Mouse (Mus musculus): ENCODE measurements around the gene Dph1. TPM values are rescaled to one million over a fixed set of nuclear protein-coding genes. Genes with fewer than 3 reads are reported as not detected.

The Dph1 gene
- polyA plus RNA-seq, 1 experiment from 2014 or later = 30.3 TPM

DNA sequence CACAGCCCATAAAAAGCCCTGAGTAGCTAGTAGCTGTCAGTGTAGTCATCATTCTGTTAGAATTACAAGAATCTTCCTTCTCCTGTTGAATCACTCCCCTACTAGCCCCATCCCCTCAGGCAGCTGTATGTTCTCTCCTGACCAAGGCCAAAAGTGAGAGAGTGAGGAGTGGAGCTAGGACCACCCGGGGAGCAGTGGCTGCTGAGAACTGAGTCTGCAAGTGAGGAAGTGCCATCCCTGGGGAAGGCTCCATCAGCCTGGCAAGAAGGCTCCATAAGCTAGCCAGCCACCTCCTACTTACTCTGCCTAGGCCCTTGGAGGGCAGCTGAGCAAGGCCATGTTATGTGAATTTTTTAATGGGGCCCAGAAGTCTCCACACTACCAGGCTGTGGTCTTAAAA, 49.1 kb downstream of the Dph1 start:
- DNase-seq (ENCODE audit: low spot score) = no peak
- Histone ChIP-seq H3K4me3 (ENCODE audit: low read depth, low read length) (no peak overlapping the region), H3K27me3 (replicated peaks; ENCODE audit: control insufficient read depth, insufficient read depth, low read length) (no peaks in the 10 kb centered on the region)

DNA sequence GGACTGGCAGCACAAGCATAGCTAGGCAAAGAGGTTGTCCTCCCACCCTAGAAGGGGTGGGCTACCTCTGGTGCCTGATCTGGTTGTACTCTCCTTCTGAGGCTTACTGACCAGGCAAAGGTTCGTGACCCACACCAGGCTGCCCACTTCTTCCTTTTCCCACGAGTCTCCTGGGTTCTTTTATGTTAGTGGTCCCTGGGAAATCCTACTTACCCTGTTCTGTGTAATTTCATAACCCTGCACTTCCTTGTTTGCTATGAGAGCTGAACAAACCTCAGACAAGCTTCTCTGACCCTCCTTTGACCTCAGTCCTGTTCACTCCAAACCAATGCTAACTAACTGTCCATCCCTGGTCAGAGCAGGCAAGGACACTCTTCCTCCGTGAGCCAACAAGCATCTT, 50.0 kb downstream of the Dph1 start:
- Histone ChIP-seq H3K4me1 (replicated peaks; ENCODE audit: control insufficient read depth, insufficient read depth, low read length) (peaks cover 50% of the 10 kb centered on the region), H3K27ac (ENCODE audit: low read depth, low read length) (no peak overlapping the region)

More for the DNA sequence above, 49.1 kb downstream of the Dph1 start:
- Histone ChIP-seq H3K9ac (ENCODE audit: low read depth, low read length) (no peak overlapping the region), H3K9me3 (ENCODE audit: control insufficient read depth, low read length) (no peaks in the 10 kb centered on the region), H3K36me3 (ENCODE audit: control insufficient read depth, insufficient read depth, low read length) (peaks cover 4% of the 10 kb centered on the region; the same call in 1 of the 2 replicates), H3K27ac (ENCODE audit: low read depth, low read length) (no peak overlapping the region), H3K4me2 (no peak overlapping the region), H3K4me1 (replicated peaks; ENCODE audit: control insufficient read depth, insufficient read depth, low read length) (peaks cover 42% of the 10 kb centered on the region)
- no peak for ATAC-seq (replicated peaks; ENCODE audit: low FRiP score)
- 54% methylated on average over 1 of the region's 1 CpGs for WGBS

DNA sequence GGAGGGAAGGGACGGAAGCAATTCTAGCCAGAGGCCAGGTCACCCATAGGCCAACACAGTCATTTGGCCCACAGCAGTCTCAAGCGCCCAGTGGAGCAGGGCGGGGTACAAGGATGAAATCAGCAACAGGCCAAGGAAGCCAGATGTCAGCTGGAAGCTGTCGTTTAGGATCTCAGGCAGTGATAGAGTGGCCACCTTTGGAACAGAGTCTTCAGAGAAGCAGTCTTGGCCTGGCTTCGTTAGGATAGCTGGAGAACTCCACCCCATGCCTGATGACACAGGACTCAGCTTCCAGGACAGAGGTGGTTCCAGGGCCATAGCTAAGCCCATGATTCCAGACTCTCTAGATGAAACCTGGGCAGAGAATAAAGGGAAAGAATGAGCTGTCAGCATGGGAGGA, 50.6 kb downstream of the Dph1 start:
- H3K27me3 ChIP-seq (replicated peaks; ENCODE audit: control insufficient read depth, insufficient read depth, low read length) = no peaks in the 10 kb centered on the region
- H3K4me3 ChIP-seq (ENCODE audit: low read depth, low read length) = no peak overlapping the region
- DNase-seq (ENCODE audit: low spot score) = no peak
- no peak overlapping the region for H3K27ac ChIP-seq (ENCODE audit: low read depth, low read length)
- ATAC-seq (replicated peaks; ENCODE audit: low FRiP score) = no peak
- H3K4me2 ChIP-seq = no peak overlapping the region
- H3K36me3 ChIP-seq (ENCODE audit: control insufficient read depth, insufficient read depth, low read length) = peaks cover 4% of the 10 kb centered on the region; the same call in 1 of the 2 replicates
- no peak overlapping the region for H3K9ac ChIP-seq (ENCODE audit: low read depth, low read length)
- peaks cover 50% of the 10 kb centered on the region for H3K4me1 ChIP-seq (replicated peaks; ENCODE audit: control insufficient read depth, insufficient read depth, low read length)
- no peaks in the 10 kb centered on the region for H3K9me3 ChIP-seq (ENCODE audit: control insufficient read depth, low read length)
- 65% methylated on average over 5 of the region's 5 CpGs for WGBS

More for the DNA sequence above, 50.0 kb downstream of the Dph1 start:
- DNase-seq (ENCODE audit: low spot score) (no peak), ATAC-seq (replicated peaks; ENCODE audit: low FRiP score) (no peak)
- no peaks in the 10 kb centered on the region for H3K9me3 ChIP-seq (ENCODE audit: control insufficient read depth, low read length)
- WGBS = 52% methylated on average over 3 of the region's 3 CpGs
- no peak overlapping the region for H3K9ac ChIP-seq (ENCODE audit: low read depth, low read length)
- H3K27me3 ChIP-seq (replicated peaks; ENCODE audit: control insufficient read depth, insufficient read depth, low read length) = no peaks in the 10 kb centered on the region
- no peak overlapping the region for H3K4me3 ChIP-seq (ENCODE audit: low read depth, low read length)
- peaks cover 4% of the 10 kb centered on the region; the same call in 1 of the 2 replicates for H3K36me3 ChIP-seq (ENCODE audit: control insufficient read depth, insufficient read depth, low read length)
- H3K4me2 ChIP-seq = no peak overlapping the region

DNA sequence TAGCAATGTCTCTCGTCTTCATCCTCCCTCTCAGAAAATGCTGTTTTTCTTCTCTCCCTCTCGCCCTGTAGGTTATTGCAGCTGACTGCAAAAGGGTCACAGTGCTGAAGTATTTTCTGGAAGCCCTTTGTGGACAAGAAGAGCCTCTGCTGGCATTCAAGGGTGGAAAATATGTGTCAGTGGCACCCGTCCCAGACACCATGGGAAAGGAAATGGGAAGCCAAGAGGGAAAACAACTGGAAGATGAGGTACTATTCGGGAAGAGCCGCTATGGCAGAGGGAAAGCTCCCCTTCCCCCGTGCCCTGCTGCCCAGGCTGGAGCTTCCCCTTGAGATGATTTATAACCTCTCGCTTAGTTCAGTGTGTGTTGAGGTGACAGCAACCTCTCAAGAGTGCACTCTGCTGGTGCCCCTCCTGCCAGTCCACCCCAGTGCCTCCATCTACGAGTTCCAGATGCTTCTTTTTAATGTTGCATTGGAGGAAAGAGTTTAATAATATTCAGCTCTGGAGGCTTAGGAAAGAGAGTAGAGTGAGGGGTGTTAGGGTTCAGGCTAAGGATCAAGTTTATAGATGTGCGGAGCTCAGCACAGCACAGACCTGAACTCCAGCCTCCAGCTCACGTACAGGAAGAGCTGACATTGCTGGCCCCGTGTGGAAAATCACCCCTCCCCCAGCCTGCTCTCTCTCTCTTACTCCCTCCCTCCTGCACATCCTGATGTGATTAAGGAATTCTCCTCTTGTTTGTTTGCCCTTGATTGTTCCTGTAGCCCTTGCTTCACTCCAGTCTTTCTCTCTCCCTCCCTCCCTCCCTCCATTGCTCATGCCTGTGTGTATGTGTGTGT, 51.7 kb downstream of the Dph1 start:
- peak overlapping the region; percentile 39; the same call in 1 of the 2 replicates for H3K9ac ChIP-seq (ENCODE audit: low read depth, low read length)
- peaks cover 2% of the 10 kb centered on the region; the same call in 1 of the 2 replicates for H3K36me3 ChIP-seq (ENCODE audit: control insufficient read depth, insufficient read depth, low read length)
- H3K9me3 ChIP-seq (ENCODE audit: control insufficient read depth, low read length) = no peaks in the 10 kb centered on the region
- WGBS = 41% methylated on average over 11 of the region's 11 CpGs
- H3K27ac ChIP-seq (ENCODE audit: low read depth, low read length) = peak overlapping the region; percentile 69; the same call in 1 of the 2 replicates
- H3K4me3 ChIP-seq (ENCODE audit: low read depth, low read length) = no peak overlapping the region
- DNase-seq (ENCODE audit: low spot score) (no peak), ATAC-seq (replicated peaks; ENCODE audit: low FRiP score) (no peak)
- H3K4me1 ChIP-seq (replicated peaks; ENCODE audit: control insufficient read depth, insufficient read depth, low read length) = peaks cover 50% of the 10 kb centered on the region
- peak overlapping the region; percentile 16; the same call in 1 of the 2 replicates for H3K4me2 ChIP-seq
- no peaks in the 10 kb centered on the region for H3K27me3 ChIP-seq (replicated peaks; ENCODE audit: control insufficient read depth, insufficient read depth, low read length)

DNA sequence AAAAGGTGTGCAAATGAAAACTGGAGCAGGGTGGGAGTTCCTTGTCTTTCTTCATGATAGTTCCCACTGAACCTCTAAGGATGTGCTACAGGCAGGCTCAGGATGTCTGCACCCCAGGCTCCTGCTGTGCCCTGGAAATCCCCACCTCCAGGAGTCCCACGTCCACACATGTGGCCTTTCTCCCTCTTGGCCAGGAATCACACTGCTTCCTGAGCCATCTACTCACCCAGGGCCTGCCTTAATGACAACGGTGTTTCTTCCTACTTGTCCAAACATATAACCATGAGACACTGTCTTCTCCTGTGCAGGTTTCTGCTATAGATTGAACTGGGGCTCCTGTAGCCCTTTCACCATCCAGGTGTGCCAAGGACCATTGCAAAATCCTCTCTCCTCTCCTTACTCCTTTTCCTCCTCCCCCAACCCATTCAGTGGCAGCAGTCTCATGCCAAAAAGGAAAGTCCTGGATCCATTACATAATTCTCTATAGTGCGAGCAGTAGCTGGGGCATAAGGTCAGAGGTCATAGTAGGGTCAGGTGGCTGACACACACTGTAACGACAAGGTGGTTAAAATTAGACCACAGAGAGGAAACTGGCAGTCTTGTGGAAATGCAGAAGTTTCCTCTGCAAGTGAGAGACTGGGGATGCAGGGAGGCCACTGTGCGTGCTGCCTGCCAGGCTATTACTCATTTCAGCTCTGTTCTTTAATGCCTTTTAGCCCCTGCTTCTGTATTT, 54.2 kb downstream of the Dph1 start:
- Histone ChIP-seq H3K4me3 (ENCODE audit: low read depth, low read length) (no peak overlapping the region), H3K4me1 (replicated peaks; ENCODE audit: control insufficient read depth, insufficient read depth, low read length) (peaks cover 54% of the 10 kb centered on the region), H3K27me3 (replicated peaks; ENCODE audit: control insufficient read depth, insufficient read depth, low read length) (no peaks in the 10 kb centered on the region), H3K9me3 (ENCODE audit: control insufficient read depth, low read length) (no peaks in the 10 kb centered on the region), H3K36me3 (ENCODE audit: control insufficient read depth, insufficient read depth, low read length) (no peaks in the 10 kb centered on the region), H3K27ac (ENCODE audit: low read depth, low read length) (peak overlapping the region; percentile 36; the same call in 1 of the 2 replicates), H3K9ac (ENCODE audit: low read depth, low read length) (no peak overlapping the region), H3K4me2 (no peak overlapping the region)
- WGBS = 27% methylated on average over 5 of the region's 5 CpGs
- 0 out of 2 replicates have a peak, but pooled peaks have one; percentile 34 for ATAC-seq (replicated peaks; ENCODE audit: low FRiP score)
- DNase-seq (ENCODE audit: low spot score) = no peak

DNA sequence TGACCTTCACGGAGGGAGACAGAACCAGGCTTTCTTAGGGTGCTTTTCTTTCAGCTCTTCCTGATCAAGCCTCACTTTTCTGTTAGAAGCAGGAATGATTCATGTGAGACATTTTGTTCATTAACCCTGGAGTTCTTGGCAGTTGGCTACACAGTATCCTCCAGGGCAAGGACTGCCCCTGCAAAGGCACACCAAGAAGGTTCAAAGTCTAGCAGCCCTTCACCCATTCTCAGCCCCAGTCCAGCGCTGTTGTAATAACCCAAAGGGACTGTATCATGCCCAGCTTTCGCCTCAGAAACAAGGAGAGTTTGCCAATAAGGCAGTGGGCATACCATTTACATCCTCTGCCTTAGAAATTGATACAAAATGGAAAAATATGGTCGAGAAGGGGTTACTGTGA, 55.7 kb downstream of the Dph1 start:
- H3K27ac ChIP-seq (ENCODE audit: low read depth, low read length) = no peak overlapping the region
- no peak for ATAC-seq (replicated peaks; ENCODE audit: low FRiP score)
- 90% methylated on average over 4 of the region's 4 CpGs for WGBS

DNA sequence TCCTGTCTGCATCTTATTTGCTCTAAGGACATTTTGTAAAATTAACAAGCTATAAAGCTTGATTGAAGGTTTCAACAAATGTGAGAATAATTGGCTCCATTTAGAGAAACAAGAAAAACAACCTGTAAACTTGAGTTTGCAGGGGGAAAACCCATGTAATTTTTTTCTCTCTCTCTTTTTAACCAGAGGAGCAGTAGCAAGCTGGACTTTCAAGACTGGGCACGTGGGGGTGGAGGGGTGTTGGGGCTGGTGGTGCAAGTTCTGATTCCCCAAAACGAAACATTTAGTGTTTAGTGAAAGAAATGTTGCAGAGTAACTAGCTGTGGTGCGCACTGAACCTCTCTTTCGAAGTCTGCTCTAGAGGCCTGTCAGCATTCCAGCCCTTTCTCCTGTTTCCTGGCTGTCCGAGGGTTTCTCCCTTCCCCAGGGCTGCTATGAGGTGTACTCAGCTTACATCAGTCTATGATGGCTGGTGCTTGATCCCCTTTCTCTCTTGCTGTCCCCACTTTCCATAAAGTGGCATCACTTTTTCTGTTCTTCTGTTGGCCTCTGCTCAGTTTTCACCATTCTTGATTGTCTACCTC, 56.5 kb downstream of the Dph1 start:
- Histone ChIP-seq H3K36me3 (ENCODE audit: control insufficient read depth, insufficient read depth, low read length) (no peaks in the 10 kb centered on the region), H3K27ac (ENCODE audit: low read depth, low read length) (no peak overlapping the region), H3K4me1 (replicated peaks; ENCODE audit: control insufficient read depth, insufficient read depth, low read length) (peaks cover 35% of the 10 kb centered on the region), H3K4me3 (ENCODE audit: low read depth, low read length) (no peak overlapping the region), H3K27me3 (replicated peaks; ENCODE audit: control insufficient read depth, insufficient read depth, low read length) (no peaks in the 10 kb centered on the region), H3K9ac (ENCODE audit: low read depth, low read length) (no peak overlapping the region), H3K9me3 (ENCODE audit: control insufficient read depth, low read length) (no peaks in the 10 kb centered on the region), H3K4me2 (no peak overlapping the region)
- DNase-seq (ENCODE audit: low spot score) (no peak), ATAC-seq (replicated peaks; ENCODE audit: low FRiP score) (no peak)
- 74% methylated on average over 5 of the region's 5 CpGs for WGBS

More for the DNA sequence above, 55.7 kb downstream of the Dph1 start:
- H3K4me2 ChIP-seq = no peak overlapping the region
- H3K27me3 ChIP-seq (replicated peaks; ENCODE audit: control insufficient read depth, insufficient read depth, low read length) = no peaks in the 10 kb centered on the region
- H3K36me3 ChIP-seq (ENCODE audit: control insufficient read depth, insufficient read depth, low read length) = no peaks in the 10 kb centered on the region
- no peak overlapping the region for H3K9ac ChIP-seq (ENCODE audit: low read depth, low read length)
- H3K4me1 ChIP-seq (replicated peaks; ENCODE audit: control insufficient read depth, insufficient read depth, low read length) = peaks cover 40% of the 10 kb centered on the region
- no peak for DNase-seq (ENCODE audit: low spot score)
- H3K4me3 ChIP-seq (ENCODE audit: low read depth, low read length) = no peak overlapping the region
- no peaks in the 10 kb centered on the region for H3K9me3 ChIP-seq (ENCODE audit: control insufficient read depth, low read length)

DNA sequence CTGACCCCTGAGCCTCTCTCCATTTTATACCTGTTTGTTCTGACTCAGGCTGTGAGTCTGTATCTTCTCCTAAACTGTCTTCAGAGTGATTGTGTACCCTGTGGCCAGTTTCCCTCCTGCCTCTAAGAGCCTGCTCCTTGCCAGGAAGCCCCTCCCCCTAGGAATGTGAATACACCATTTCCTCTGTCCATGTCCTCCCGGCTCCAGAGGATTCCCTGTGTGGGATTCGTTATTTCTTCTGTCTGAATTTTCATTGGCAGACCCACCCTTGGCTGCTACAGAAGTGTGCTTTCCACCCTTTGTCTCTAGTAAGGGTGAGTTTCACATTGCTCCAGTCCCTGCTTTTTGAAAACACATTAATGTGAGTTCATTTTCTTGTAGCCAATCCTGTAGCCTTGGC, 57.1 kb downstream of the Dph1 start:
- no peak overlapping the region for H3K4me2 ChIP-seq
- peaks cover 29% of the 10 kb centered on the region for H3K4me1 ChIP-seq (replicated peaks; ENCODE audit: control insufficient read depth, insufficient read depth, low read length)
- no peak for ATAC-seq (replicated peaks; ENCODE audit: low FRiP score)
- no peaks in the 10 kb centered on the region for H3K36me3 ChIP-seq (ENCODE audit: control insufficient read depth, insufficient read depth, low read length)
- WGBS = 37% methylated on average over 2 of the region's 2 CpGs
- H3K9ac ChIP-seq (ENCODE audit: low read depth, low read length) = no peak overlapping the region
- no peaks in the 10 kb centered on the region for H3K27me3 ChIP-seq (replicated peaks; ENCODE audit: control insufficient read depth, insufficient read depth, low read length)
- no peak overlapping the region for H3K27ac ChIP-seq (ENCODE audit: low read depth, low read length)
- H3K9me3 ChIP-seq (ENCODE audit: control insufficient read depth, low read length) = no peaks in the 10 kb centered on the region
- no peak overlapping the region for H3K4me3 ChIP-seq (ENCODE audit: low read depth, low read length)
- DNase-seq (ENCODE audit: low spot score) = no peak
